Mouse (Mus musculus) limb, embryonic 10.5 days (tissue): ENCODE measurements around the gene Prkch. TPM values are rescaled to one million over a fixed set of nuclear protein-coding genes. Genes with fewer than 3 reads are reported as not detected.

Experiments used
- polyA plus RNA-seq: library from polyadenylated mRNA; unstranded; fragments of >200 nt; fragmentation: Nextera tagmentation; extraction: Ambion mirVana; gene quantifications from 2 replicates; pipeline ENCODE4 v1.2.1, GENCODE M21; 2016

Prkch gene
- polyA plus RNA-seq, 1 experiment from 2014 or later = 7.4 TPM

Other genes with a start within 250 kb of the Prkch start
- gene Tmem30b, start 38.4 kb upstream of the Prkch start, polyA plus RNA-seq = 9.1 and 15.7 TPM in 2 replicates